Mouse (Mus musculus) c-Kit-positive CD71-negative TER-119-negative erythroid progenitor cells, embryonic 14.5 days (primary cell): ENCODE measurements around the gene Dnase1l2.
"Not testable (repeated sequence)": the region's sequence is repeated elsewhere in the genome, so short reads cannot be mapped to it uniquely, and the experiment has no call there.

Source experiments
- DNase-seq: peaks from one replicate; pipeline ENCODE4 v3.0.0-alpha.2; 2013; ENCODE audit warnings: low read depth

The Dnase1l2 gene

DNA sequence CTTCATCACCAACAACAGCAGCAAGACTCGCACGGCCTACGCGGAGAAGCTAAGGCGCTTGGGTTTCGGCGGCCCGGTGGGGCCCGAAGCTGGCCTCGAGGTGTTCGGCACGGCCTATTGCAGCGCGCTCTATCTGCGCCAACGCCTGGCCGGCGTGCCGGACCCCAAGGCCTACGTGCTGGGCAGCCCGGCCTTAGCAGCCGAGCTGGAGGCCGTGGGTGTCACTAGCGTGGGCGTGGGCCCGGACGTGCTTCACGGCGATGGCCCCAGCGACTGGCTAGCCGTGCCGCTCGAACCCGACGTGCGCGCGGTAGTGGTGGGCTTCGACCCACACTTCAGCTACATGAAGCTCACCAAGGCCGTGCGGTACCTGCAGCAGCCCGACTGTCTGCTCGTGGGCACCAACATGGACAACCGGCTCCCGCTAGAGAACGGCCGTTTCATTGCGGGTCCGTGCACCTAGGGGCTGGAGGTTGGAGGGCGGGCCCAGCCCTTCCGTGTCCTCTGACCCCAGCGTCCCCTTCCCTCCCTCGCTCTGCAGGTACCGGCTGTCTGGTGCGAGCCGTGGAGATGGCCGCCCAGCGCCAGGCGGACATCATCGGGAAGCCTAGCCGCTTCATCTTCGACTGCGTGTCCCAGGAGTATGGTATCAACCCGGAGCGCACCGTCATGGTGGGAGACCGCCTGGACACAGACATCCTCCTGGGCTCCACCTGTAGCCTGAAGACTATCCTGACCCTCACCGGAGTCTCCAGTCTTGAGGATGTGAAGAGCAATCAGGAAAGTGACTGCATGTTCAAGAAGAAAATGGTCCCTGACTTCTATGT lies 28.0 kb upstream of the Dnase1l2 start:
- no peak for DNase-seq

- DNase-seq, result peak; percentile 97
Measured at GRCm38 (mm10) chr17:24469910-24470602, 27.2 kb upstream of the Dnase1l2 start, which contains the start of the genes E4f1 and Pgp. TSS of gene E4f1 (minus strand) at chr17:24470313. TSS of gene Pgp (plus strand) at chr17:24470392.

- no peak for DNase-seq
Measured at GRCm38 (mm10) chr17:24469336-24469909, 26.5 kb upstream of the Dnase1l2 start.

- no peak for DNase-seq
Measured at GRCm38 (mm10) chr17:24468636-24469246, 25.8 kb upstream of the Dnase1l2 start.

DNA sequence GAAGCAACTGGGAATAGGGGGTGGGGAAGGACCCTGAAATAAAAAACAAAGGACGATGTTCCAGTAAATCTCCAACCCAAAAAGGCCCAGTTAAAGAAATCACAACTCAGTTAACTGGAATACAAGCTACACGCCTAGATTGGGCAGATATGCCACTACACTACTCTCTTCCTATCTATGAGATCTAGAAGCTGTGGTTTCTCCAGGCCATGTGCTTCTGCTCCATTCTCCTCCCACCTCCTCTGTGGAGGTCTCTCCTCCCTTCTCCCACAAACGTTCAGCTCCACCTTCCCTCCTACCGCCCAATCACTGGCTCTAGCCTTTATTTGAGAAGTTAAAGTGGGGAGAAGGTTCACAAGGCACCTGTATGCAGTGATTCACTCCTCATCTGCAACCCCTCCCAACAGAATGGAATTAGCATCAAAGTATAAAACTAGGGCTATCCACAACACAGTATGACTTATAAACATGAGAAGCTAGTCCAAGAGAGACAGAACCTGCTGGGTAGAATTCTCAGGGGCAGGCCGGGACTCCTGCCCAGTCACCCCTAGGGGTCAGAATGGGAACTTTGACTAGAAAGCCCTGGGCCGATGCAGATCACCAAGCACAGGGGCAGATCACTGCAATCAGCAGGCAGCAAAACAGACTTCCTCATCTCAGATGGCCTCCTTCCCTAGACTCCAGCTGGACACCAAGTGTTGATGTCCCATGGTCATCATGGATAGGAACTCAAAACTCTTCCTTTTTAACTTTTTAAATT lies 20.6 kb upstream of the Dnase1l2 start:
- peak; percentile 60 for DNase-seq

GRCm38 (mm10) chr17:24462932-24463331 lies 20.0 kb upstream of the Dnase1l2 start:
- no peak for DNase-seq

GRCm38 (mm10) chr17:24461580-24461979 lies 18.7 kb upstream of the Dnase1l2 start:
- DNase-seq, result peak; percentile 69

DNA sequence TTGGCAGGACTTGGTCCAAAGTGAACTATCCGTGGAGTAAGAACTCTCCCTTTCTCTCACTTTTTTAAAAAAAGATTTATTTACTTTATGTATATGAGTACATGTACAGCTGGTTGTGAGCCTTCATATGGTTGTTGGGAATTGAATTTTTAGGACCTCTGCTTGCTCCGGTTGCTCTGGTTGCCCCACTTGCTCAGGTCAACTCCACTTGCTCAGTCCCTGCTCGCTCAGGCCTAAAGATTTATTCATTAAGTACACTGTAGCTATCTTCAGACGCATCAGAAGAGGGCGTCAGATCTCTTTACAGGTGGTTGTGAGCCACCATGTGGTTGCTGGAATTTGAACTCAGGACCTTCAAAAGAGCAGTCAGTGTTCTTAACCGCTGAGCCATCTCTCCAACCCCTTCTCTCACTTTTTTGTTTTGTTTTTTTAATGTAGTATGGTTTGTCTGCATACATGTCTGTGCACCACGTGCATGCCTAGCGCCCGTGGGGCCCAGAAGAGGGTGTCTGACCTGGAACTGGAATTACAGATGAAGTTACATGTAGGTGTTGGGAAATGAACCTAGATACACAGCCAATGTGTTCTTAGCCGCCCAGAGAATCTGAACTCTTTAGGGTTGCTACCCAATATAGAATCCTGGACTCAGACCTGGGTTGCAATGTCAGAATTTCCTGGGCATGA lies 12.8 kb upstream of the Dnase1l2 start:
- DNase-seq, result not testable (repeated sequence)

DNA sequence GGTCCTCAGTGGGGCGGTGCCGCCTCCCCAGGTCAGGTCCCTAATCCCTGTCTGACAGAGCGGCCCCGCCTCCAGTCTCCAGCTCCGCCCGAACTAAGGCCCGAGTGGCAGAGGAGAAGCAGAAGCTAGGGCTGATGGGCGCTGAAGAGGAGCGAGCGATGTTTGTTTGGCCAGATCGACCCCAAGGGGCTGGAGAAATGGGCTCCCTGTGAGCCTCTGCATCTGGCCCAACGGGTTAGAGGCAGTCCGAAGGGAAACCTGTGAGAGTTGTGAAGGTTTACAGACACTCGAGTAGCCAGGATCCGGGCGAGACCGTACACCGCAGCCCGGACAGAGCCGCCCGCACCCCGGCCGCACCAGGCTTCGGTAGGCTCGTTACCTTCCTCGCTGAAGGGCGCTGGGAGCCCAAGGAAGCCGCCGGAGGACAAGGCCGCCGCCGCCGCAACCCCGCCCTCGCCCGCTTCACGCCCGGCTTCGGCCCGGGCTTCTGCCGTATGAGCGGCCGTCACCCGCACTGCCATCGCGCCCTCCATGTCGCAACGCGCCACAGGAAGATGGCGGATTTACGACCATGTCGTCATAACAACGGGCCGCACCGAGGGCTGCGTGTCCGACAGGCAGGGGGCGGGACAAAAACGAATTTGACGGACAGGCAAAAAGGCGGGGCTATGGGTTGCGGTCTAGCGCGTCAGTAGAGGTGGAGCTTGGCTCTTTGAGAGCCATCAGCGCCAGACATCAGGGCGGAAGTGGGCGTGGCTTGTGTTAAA lies 12.0 kb upstream of the Dnase1l2 start:
- peak; percentile 99 for DNase-seq

- DNase-seq, result no peak
Measured at GRCm38 (mm10) chr17:24454218-24454755, 11.4 kb upstream of the Dnase1l2 start.

- DNase-seq, result no peak
Measured at GRCm38 (mm10) chr17:24453372-24453771, 10.5 kb upstream of the Dnase1l2 start.

- DNase-seq, result no peak
Measured at GRCm38 (mm10) chr17:24451220-24451619, 8.3 kb upstream of the Dnase1l2 start.

GRCm38 (mm10) chr17:24449507-24449906 lies 6.6 kb upstream of the Dnase1l2 start:
- no peak for DNase-seq

DNA sequence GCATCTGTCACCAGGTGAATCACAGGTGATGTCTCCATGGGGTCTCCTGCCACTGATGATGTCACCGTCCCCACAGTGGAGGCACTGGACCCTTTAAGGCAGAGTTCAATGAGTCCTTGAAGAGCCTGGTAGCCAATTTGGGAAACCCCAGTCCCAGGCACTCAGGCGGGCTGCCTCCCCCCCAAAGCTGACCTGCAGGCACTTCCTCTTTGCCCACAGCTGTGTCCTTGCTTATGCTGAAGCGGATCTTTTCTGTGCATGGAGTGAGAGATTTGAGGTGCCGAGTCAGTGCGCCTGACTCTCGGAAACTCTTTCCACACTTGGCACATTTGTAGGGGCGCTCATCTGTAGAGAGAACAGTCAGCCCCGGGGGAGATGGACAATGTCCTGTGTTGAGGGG lies 3.7 kb upstream of the Dnase1l2 start:
- no peak for DNase-seq

DNA sequence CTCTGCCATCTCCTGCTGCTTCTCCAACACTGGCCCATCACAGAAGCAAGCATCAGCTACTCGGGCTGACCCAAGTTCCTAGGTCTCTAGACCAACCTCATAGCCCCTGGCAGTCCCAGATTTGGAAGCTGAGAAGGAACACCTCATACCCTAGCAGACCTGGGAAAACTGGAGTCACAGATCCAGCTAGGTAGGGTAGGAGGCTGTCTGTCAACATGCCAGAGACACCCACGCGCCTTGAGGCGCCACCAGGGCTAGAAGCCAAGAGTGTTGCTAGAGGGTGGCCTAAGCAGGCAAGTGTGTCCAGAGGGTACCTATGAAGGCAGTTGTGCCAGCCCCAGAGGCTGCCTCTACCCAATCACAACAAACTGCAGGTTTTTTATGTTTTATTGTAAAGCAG lies 504 bp upstream of the Dnase1l2 start:
- no peak for DNase-seq

- DNase-seq, result no peak
Measured at GRCm38 (mm10) chr17:24442107-24442506, 798 bp downstream of the Dnase1l2 start.

DNA sequence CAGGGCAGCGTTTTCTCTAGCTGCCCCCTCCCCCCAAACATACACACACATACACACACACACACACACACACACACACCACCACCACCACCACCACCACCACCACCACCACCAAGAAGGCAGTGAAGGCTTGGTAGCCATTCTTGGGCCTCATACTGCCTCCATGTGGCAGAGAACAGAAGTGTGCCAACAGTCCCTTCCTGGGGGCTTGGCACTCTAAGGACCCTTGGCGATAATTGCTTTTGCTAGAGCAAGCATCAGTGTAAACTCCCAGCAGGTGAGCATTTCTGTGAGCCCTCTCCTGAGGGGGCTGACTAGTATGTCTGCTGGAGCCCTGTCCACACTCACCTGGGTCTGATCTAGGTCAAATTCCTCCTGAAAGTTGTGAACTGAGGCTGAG lies 1.8 kb downstream of the Dnase1l2 start:
- DNase-seq, result no peak

DNA sequence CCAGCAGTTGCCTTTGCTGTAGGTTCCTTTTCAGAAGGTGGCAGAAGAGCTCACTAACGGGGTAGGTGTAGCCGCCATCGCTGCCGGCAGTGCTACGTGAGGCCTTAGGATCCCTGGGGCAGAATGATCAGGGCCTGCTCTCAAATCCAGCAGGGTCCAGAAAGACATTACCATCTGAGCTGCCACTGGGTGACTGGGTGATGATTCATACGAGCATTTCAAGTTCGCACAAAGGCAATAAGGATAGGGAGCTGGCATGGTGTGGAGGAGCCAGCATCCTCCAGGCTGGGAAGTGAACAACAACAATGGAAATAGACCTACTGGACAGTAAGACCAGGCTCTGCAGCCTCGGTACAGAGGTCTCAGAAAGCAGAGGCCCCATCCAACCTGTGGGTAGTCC lies 2.5 kb downstream of the Dnase1l2 start:
- no peak for DNase-seq

DNA sequence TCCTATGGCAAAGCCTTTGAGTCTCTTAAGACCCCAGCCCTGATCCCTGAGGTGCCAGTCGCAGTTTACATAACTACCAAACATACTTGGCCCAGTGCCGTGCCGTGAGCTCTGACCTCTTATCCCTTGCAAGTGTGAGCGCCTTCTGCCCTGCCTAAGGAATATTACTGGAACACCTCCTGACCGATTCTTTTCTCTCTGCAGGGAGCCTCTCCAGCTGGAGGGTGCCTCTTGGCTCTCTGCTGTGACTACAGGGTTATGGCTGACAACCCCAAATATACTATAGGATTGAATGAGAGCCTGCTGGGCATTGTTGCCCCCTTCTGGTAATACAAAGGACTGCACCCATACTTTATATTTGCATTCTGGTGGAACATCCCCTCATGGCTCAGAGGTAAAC lies 5.9 kb downstream of the Dnase1l2 start:
- no peak for DNase-seq
